Mouse (Mus musculus) brain, embryonic 18.5 days (tissue): ENCODE data around the gene Sema3f.
"Not testable (repeated sequence)": the region's sequence is repeated elsewhere in the genome, so short reads cannot be mapped to it uniquely, and the experiment has no call there.

Source experiments
- DNase-seq: peaks from one replicate; pipeline ENCODE4 v3.0.0-alpha.2; 2012; ENCODE audit warnings: low read depth, low spot score

Gene Sema3f

DNA sequence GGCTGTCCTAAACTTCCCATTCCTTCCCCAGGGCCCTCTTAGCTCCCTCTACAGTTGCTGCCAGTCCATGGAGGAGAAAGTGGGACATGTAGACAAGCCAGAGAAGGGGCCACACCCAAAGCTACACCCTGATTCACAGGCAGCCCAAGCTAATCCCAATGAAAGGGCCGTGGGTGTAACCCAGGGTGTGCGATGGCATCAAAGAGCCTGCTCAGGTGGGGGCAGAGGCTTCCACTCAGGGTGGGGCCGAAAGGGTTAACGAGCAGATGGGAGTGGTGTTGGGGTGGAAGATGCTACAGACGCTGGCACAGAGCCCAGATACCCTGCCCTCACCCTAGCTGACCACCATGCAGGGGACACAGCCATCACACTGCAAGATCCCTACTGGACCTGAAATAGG is 17.5 kb downstream of the Sema3f start:
- DNase-seq: no peak

DNA sequence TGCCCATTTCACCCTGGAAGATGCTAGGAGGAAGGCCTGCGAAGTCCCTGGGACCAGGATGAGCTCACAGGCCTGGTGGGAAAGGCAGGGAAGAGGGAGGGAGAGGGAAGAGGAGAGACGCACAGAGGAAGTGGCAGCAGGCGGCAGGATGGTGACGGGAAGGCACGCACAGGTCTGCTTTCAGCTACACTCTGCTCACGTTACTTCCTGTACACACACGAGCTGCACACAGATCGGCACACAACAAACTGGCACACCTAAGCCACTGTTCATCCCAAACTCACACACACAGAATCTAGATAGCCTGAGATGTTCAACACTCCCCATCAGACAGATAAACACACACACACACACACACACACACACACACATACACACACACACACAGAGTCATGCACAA is 19.9 kb downstream of the Sema3f start:
- DNase-seq: no peak

DNA sequence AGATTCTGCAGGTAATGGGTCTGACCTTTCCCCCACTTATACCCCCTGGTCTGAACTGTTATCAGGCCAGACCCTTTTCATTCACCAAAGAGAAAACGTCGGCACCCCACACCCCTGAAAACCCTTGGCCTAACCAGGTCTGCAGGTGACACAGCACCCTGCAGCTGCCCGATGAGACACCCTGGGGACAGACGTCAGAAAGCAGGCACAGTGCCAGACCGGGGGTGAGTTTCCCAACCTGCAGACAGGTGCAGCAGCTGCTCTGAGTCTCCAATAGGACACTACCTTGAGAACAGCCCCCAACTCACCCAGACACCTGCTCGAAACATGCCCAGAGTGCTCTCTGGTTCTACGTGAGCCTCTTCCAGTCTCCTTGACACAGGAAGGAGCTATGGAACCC is 21.3 kb downstream of the Sema3f start:
- no peak for DNase-seq

DNA sequence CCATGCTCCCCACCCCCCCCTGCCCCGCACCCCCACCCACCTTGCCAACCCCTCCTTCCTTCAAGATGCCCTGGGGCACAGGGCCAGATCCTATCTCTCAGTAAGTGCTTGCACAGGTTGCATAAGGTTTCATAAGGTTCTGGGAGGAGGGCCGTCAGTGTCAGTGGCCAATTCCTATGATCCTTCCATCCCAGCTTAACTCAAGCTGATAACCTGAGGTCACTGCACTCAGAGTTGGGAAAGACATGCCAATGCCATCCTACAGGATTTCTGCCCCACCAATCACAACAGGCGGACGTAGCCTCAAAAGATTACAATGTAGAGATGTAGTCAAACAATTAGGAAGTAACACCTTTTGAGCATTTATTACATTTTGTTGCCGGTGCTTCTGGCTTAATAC is 21.9 kb downstream of the Sema3f start:
- DNase-seq: no peak

DNA sequence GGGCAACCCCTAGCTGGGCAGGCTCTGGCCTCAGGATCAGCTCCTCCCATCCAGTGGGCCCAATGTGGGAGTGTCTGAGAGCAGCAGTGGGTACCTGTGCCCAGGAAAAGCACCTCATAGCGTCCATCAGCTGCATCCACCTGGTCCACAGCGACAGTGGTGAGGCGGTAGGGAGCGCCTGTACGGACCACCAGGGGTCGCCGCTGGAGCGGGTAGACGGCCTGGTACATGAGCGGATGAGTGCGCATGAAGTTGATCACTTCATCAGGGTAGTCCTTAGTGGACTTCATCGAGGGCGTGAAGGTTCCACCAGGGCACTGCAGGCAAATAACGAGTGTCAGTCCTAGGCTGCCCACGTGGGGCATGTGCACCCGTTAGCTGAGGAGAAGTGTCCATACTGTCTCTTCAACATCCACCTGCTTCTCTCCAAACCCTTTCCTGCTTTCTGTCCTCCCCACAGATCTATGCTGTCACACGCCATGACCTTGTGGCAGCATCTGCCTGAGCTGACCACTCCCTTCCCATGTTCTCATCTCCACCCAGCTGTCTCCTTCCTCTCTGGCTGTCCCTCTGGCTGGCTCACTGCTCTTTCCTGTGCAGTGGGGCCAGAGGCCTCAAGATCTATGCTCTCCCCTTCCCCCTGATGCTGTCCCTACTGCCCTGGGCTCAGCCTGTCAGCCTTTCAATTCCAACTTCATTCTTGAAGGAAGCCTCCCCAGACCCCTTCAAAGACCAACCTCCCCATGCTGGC is 24.9 kb downstream of the Sema3f start:
- no peak for DNase-seq

DNA sequence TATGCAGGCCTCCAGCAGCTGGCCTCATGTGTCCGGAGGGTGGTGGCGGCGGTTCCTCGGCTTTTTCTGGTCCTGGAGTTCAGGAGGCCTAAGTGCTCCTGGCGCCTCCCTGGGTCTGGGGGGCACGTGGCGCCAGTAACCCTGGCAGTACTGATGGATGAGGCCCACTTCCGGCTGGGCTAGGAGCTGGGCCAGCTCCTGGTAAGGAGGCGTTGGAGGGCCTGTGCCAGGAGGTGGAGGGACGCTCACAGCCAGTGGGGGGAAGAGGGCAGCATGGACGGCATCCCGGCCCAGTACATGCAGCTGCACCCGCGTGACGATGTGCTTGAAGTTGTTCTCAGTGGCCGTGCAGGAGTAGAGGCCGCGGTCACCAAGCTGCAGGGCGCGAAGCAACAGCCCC is 27.9 kb downstream of the Sema3f start:
- no peak for DNase-seq

DNA sequence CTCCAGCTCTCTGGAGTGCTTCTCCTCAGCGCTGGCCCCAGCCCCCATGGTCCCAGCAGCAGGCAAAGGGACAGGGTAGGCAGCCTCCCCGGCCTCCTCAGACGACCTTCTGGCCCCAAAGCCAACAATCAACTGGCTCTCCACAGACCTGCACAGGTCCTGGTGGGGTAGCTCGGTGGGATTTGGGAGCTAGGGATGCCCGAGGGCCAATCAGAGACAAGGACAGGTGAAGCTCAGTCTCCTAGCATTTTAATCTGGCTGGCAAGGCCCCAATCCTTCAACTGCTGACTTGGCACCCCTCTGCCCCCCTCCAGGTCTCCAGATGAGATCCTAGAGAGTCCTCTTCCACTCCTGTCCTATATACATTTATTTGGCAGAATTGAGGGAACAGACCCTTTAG is 30.8 kb downstream of the Sema3f start, which contains the start of gene Gnat1:
Gene Gnat1, minus strand, starts transcription at position 212 of the 400 bp plus-strand sequence.
- no peak for DNase-seq

DNA sequence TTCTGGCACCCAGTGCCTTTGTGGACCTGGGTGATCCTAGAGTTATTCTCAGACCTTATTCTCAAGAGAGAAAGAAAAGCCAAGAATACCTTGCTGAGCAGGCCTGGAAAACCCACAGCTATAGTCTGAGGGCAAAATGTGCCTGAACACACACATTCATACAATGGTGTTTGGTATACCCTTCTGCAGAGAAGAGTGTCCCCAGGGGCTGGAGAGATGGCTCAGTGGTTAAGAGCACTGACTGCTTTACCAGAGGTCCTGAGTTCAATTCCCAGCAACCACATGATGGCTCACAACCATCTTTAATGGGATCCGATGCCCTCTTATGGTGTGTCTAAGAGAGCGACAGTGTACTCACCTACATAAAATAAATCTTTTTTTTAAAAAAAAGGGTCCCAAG is 31.4 kb downstream of the Sema3f start:
- no peak for DNase-seq

DNA sequence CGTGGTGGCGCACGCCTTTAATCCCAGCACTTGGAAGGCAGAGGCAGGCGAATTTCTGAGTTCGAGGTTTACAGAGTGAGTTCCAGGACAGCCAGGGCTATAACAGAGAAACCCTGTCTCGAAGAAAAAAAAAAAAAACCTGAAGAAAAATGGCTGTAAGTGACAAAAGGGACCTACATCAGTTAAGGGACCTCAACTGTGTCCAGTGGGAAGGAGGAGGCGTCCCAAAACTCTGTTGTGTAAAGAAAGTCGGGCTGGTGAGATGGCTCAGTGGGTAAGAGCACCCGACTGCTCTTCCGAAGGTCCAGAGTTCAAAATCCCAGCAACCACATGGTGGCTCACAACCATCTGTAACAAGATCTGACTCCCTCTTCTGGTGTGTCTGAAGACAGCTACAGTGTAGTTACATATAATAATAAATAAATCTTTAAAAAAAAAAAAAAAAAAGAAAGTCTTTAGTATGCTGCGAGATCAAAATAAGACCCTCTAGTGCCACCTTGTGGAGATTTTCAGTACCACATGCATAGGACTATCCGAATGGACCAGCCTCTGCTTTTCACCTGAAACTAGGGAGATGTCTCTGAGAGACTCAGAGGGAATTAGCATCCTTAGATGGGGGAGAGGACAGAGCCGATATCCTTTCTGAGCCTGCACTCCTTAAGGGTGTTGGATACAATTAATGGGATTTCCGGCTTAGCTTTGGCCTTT is 32.3 kb downstream of the Sema3f start:
- DNase-seq: not testable (repeated sequence)

DNA sequence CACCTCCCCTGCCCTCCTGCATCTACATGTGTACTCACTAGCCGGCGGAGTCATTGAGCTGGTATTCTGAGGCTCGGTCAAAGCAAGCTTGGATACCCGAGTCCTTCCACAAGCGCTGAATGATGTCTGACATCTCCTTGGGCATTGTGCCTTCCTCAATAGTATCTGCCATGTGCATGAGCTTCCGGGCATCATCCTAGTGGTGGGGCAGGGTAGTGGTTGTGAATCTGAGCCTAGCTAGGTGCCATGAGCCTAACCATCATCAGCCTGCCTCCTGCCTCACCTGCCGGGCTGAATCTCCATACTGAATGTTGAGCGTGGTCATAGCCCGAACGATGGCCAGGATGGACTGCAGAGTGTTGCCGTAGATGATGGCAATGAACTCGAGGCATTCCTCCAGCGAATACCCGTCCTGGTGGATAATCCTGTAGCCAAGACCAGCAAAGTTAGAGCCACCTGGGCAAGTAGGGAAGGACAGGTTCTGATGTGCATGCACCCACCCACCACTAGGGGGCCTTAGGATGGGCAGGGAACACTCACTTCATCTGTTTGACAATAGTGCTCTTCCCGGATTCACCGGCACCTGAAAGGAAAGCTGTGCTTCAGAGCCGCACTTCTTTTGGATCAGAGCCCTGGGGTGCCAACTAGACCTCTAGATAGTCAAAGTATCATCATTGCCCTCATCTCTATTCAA is 33.0 kb downstream of the Sema3f start:
- no peak for DNase-seq

DNA sequence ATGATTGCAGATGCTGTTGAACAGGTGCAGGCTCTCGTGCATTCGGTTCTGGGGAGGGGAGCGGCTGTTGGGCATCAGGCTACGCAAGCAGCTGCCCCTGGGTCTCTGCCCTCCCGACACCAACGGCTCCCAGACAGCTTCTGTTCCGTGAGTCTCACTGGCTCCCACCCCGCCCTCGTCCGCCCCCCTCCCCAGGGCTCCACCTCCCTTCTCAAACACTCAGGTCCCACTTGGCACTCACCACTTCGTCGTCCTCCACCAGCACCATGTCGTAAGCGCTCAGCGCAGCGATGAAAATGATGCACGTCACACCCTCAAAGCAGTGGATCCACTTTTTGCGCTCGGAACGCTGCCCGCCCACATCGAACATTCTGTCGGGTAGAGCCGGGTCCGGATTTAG is 34.0 kb downstream of the Sema3f start:
- no peak for DNase-seq

DNA sequence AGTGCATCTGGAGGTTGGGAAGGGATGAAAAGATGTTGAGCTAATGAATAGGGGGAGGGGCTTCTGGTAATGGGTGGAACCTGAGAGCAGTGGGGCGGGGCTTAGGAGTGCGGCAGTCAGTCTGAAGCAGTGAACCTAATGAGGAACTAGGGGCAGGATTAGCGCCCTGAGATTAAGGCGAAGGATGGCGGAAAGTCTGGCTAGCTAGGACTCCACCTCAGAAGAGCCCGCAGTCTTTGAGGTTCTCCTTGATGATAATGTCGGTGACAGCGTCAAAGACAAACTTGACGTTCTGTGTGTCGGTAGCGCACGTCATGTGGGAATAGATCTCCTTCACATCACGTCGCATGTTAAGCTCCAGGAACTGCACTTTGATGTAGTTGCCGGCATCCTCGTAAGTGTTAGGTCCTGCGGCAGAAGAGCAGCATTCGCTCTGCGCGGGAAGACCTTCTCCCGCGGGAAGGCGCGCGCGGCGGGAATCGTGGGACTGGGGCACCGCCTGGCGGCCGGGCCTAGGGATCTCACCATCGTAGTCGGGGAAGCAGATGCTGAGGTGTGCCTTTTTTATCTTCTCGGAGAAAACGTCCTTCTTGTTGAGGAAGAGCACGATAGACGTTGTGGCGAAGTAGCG is 34.5 kb downstream of the Sema3f start:
- no peak for DNase-seq

DNA sequence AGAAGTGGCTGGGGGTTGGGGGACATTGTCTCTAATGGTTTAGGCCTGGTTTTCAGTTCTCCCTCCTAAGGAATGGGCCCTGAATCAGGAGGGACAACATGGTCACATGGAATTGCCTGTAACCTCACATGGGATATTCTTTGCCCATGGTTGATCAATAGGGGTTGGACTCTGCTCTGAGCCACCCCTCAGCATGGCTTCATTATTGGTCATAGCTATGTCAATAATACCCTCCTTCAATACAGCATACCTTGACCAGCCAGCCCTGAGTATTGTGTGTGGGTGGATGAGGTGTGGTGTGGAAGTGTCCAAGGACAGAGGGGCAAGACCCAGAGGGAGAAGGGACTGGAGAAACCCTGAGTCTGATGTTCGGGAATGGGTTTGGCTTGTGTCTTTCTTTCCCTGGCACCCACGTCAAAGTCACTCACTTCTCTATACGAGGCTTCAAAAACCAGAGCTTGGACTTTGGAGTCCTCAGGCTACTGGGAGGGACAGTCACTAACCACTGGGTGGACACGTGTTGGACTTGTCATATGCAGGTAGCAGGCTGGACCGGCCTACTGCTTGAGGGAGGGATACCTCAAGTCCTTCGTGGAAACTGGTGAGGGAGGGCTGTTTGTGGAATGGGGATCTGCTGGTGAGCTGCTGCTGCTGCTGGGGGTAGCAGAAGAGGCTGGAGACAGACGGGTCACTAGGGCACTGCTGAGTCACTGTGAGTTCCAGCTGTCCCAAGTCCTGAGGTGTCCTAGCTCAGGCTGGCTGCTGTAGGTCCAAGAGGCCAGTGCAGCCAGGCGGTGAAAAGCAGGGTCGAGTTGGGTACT is 35.5 kb downstream of the Sema3f start:
- DNase-seq: no peak

DNA sequence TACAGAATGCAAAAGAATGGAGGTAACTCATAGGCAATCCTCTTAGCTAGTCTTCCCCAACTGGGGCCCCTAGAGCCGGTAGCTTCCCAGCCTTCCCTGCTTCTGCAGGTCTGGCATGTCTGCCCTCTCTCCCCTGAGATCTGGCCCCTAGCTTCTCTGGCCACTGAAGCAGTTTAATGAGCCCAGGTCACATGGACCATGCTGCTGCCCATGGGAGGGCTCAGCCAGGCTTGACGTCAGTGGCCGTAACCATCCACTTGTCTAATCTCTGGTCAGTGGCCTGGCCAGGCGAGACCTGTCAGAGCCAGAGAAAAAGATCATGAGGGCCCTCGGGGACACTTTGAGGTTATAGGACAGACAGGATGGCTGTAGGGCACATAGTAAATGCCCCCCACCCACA is 40.0 kb downstream of the Sema3f start:
- DNase-seq: no peak

DNA sequence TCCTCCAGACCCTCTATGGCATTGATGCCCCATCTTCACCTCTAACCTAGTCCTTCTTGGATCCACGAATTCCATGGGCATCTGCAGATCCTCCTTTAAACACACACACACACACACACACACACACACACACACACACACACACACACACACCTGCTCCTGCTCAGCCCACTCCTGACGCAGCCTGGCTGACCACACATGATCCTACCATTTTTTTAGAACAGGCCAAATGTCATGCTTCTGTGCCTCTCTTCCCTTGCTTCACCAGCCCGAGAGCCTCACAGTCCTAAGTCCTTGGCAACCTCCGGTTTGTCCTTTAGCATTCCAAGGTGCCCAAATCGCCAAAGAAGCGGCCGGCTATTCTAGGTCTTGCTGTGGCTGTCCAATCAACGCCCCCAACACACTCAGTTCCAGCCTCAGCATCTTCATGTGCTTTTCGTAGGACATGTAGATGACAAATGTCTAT is 40.8 kb downstream of the Sema3f start, which contains the start of gene Slc38a3:
Gene Slc38a3, minus strand, starts transcription at position 51 of the 466 bp plus-strand sequence.
- no peak for DNase-seq

DNA sequence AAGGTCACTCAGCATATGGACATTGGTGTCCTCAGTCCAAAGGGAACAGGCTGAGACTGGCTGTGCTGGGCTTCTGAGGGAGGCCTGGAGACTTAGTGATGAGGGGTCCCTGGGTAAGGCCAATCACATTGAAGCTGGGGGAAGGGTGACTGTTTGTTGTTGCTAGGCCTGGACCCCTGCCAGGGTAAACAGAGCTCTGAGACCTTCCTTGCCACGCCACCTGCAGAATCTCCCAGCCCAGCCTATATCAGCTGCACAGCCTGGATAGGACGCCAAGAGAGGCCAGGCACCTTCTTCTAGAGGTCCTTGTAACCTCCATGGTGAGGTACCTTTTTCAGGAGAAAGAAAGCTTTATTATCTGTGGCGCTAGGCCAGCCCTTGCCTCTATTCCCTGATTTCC is 41.4 kb downstream of the Sema3f start:
- DNase-seq: no peak

DNA sequence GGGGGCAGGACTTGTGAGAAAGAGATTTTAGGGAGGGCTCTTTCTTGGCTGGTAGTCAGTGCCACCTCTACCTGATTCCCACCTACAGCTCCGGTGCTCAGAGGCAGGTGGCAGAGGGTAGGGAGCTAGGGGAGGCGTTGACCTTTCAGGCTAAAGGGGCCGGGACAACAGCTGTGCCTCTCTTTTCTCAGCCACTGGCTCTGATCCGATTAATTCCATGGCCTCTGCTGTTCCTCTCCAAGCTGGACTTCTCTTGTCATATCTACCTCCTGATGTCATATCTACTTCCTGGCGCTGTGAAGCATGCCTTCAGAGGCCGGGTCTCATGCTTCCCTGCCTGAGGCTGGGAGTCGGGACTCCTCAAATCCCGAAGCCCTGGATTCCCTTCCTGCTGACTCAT is 42.3 kb downstream of the Sema3f start:
- DNase-seq: no peak

DNA sequence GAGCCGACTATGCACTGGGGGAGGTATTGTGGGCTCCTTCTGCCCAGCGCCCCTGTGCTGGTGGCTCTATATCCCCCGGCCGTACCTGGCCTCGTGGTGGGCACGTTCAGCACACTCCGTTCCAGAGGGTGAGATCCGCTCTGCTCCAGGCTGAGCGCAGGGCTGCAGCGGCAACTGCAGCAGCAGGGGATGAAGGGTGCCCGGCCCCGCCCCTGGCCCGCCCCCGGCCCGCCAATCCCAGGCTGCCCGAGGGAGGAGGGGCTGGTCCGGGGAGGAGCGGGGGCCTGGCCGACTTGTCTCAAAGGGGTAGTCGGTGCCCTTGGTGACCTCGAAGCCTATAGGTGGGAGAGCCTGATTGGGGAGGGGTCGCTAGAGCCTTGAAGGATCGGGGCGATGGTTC is 43.1 kb downstream of the Sema3f start:
- no peak for DNase-seq

DNA sequence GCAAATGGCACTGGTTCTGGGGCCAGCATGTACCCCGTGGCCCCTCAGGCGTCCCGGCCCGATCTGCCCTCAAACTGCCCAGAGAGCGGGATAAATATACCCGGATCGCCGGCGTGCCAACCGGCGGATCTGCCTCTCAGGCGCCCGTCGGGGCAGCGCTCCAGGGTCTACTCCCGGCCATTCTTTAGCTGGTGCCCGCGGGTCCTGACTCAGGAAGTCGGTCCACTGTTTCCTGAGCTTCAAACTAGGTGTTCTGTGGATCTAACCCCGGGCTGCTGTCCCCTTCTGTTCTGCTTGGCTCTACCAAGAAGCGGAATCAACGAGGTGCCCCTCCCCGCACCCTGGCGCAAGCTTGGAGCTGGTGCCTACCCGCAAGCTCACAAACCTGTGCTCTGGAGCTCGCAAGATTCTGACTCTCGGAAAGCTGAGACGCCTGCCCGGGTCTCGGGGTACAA is 43.5 kb downstream of the Sema3f start:
- no peak for DNase-seq

DNA sequence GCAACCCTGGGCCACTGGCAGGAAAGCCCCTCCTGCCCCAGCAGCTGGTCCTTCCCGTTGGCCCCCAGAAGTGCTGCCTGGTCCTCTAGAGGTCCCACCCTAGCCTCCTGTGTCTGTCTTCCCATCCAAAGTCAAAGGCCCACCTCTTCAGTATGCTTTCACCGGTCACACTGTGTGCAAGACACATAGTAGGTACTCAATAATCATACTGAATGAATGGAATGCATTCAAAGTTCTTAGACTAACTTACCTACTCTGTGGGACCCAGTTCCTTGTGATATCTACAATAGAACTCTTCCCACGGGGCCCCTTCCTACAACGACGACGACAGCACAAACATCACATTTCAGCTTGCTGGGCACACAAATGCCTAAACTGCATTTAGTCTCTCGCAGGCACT is 45.0 kb downstream of the Sema3f start:
- DNase-seq: no peak

DNA sequence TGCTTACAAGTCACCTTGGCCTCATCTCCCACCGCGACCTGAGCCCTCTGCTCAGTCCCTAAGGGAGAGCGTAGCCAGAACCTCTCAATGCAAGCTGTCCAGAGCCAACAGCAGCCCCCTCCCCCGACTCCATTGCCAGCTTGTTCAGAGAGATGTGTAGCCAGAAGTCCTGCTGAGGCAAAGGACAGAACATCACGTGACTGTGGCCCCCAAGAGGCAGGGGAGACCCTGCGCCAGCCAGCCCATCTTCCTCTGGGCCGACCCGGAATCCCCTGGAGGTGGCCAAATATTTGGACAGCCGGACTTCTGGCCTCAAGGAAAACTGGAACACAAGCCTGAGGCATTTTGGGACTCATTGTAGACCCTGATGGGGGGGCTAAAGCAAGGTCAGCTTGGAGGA is 46.8 kb downstream of the Sema3f start:
- DNase-seq: no peak
